Mouse (Mus musculus): Measurements from ENCODE around the gene Tmem106b. TPM values are rescaled to one million over a fixed set of nuclear protein-coding genes. Genes with fewer than 3 reads are reported as not detected.

Gene Tmem106b
- polyA plus RNA-seq, 1 experiment, result 5.7 TPM

GRCm38 (mm10) chr6:13108662-13109061 is 39.1 kb downstream of the Tmem106b start:
- TF ChIP-seq POLR2A (IDR thresholded peaks at IDR 0.05; ENCODE audit: borderline replicate concordance, control insufficient read depth, low read depth, low read length) (no peak), CTCF (IDR thresholded peaks at IDR 0.05; ENCODE audit: control insufficient read depth, insufficient read depth, low read length) (no peak)
- 64% methylated on average over 1 of the region's 1 CpGs for WGBS
- no peak overlapping the region for H3K27ac ChIP-seq (ENCODE audit: control insufficient read depth, insufficient read depth, low read depth, low read length, poor library complexity)
- no peaks in the 10 kb centered on the region for H3K4me1 ChIP-seq (ENCODE audit: control insufficient read depth, insufficient read depth, low read length)
- H3K4me3 ChIP-seq (replicated peaks; ENCODE audit: control insufficient read depth, low read depth, low read length), result no peak overlapping the region

DNA sequence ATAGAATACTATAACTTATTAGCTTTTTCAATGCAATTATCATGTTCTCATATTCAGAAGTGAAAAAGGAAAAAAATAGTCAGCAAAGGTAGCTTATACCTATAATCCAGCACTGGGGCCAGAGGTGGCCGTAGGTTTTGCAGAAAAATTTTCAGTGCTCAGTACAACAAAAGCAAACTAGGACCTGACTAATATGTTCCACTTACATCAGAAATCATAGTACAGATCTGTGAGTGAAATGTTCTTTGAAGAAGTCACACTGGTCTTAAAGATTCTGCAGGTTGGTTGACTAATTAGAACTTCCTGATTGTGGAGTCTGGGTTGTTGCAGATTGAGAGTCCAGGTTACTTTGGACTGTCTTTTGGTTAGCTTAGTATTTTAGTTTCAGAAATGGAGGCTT is 67.7 kb downstream of the Tmem106b start:
- no peak for TF ChIP-seq CTCF (IDR thresholded peaks at IDR 0.05; ENCODE audit: control insufficient read depth, insufficient read depth, low read length)
- no peak for TF ChIP-seq POLR2A (IDR thresholded peaks at IDR 0.05; ENCODE audit: borderline replicate concordance, control insufficient read depth, low read depth, low read length)
- Histone ChIP-seq H3K27ac (ENCODE audit: control insufficient read depth, insufficient read depth, low read depth, low read length, poor library complexity) (no peak overlapping the region), H3K4me1 (ENCODE audit: control insufficient read depth, insufficient read depth, low read length) (no peaks in the 10 kb centered on the region), H3K4me3 (replicated peaks; ENCODE audit: control insufficient read depth, low read depth, low read length) (no peak overlapping the region)
- 73% methylated on average over 1 of the region's 1 CpGs for WGBS

Other genes with a start within 250 kb of the Tmem106b start
- gene Vwde, start 155.2 kb downstream of the Tmem106b start, polyA plus RNA-seq (2011; ENCODE audit: insufficient read depth, insufficient read length, low replicate concordance, missing spikeins), result not detected in 2 replicates